19 mouse cellular contexts compared by ENCODE assay signal in genomic region chr1:15959578-15959977, GRCm38 (mm10).
"Had no signal": no experiment of that assay in that cellular context is flagged by ENCODE, and none has a peak within 500 bp of the region (broad histone marks: within the 10 kb centered on the region; RNA-seq: fewer than 3 reads in every experiment).

No protein-coding gene starts in this region.

- H3K9ac ChIP-seq: liver, postnatal 0 days; lung, embryonic 15.5 days; midbrain, embryonic 12.5 days; neural tube, embryonic 13.5 days; neural tube, embryonic 15.5 days had no signal

- H3K4me3 ChIP-seq: lung, embryonic 15.5 days; midbrain, embryonic 10.5 days; midbrain, embryonic 12.5 days; neural tube, embryonic 13.5 days; neural tube, embryonic 15.5 days had no signal

- ATAC-seq: liver, postnatal 0 days; lung, postnatal 0 days; midbrain, embryonic 16.5 days had no signal

- DNase-seq: liver, postnatal 0 days; lung, adult 2 months; lung, postnatal 4 days; midbrain, embryonic 14.5 days; retina, postnatal 1 day; right cerebral cortex, adult 18-20 months; right cerebral cortex, postnatal 25 days; right cerebral cortex, postnatal 4 days; spleen, adult 18-20 months; thymus, adult 18-20 months; thymus, postnatal 14 days; thymus, postnatal 36 days had no signal

- H3K9me3 ChIP-seq: lung, embryonic 15.5 days; midbrain, embryonic 10.5 days; midbrain, embryonic 12.5 days; neural tube, embryonic 13.5 days; neural tube, embryonic 15.5 days had no signal

- H3K4me1 ChIP-seq: lung, embryonic 15.5 days; midbrain, embryonic 10.5 days; midbrain, embryonic 12.5 days; neural tube, embryonic 13.5 days; neural tube, embryonic 15.5 days had no signal

- H3K4me2 ChIP-seq: lung, embryonic 15.5 days; midbrain, embryonic 12.5 days; neural tube, embryonic 13.5 days; neural tube, embryonic 15.5 days had no signal

- H3K27me3 ChIP-seq: lung, embryonic 15.5 days; midbrain, embryonic 12.5 days; neural tube, embryonic 13.5 days; neural tube, embryonic 15.5 days had no signal

- H3K27ac ChIP-seq: lung, embryonic 15.5 days; midbrain, embryonic 10.5 days; midbrain, embryonic 12.5 days; neural tube, embryonic 13.5 days; neural tube, embryonic 15.5 days had no signal

- H3K36me3 ChIP-seq: lung, embryonic 15.5 days; midbrain, embryonic 10.5 days; midbrain, embryonic 12.5 days; neural tube, embryonic 13.5 days; neural tube, embryonic 15.5 days had no signal
